Mouse (Mus musculus): Measurements from ENCODE around the gene Fto. TPM values are rescaled to one million over a fixed set of nuclear protein-coding genes. Genes with fewer than 3 reads are reported as not detected.

Fto gene
- polyA plus RNA-seq, 1 experiment: 11.9 TPM

- H3K4me3 ChIP-seq (ENCODE audit: extremely low read depth, insufficient read depth, insufficient read length): no peak overlapping the region
- no peaks in the 10 kb centered on the region for H3K27me3 ChIP-seq (ENCODE audit: control insufficient read depth, insufficient read depth, low read length)
- no peak for DNase-seq (ENCODE audit: low read depth in 1 of 2, low spot score in 2 of 2)
- TF ChIP-seq POLR2A (IDR thresholded peaks at IDR 0.05; ENCODE audit: low read depth, low read length) (no peak), CTCF (IDR thresholded peaks at IDR 0.05; ENCODE audit: extremely low read depth, insufficient read depth, insufficient read length, insufficient replicate concordance) (no peak)
- H3K36me3 ChIP-seq (ENCODE audit: control insufficient read depth, insufficient read depth, low read length): no peaks in the 10 kb centered on the region
- 97% methylated on average over 5 of the region's 5 CpGs for WGBS
- H3K4me1 ChIP-seq (ENCODE audit: control insufficient read depth, insufficient read depth, insufficient read length): no peaks in the 10 kb centered on the region
- no peak overlapping the region for H3K27ac ChIP-seq (ENCODE audit: insufficient read depth, low read length)
Measured at GRCm38 (mm10) chr8:91295786-91296185, 17.5 kb upstream of the Fto start.

GRCm38 (mm10) chr8:91298672-91299071, 14.7 kb upstream of the Fto start:
- no peak overlapping the region for H3K27ac ChIP-seq (ENCODE audit: insufficient read depth, low read length)
- no peak for TF ChIP-seq POLR2A (IDR thresholded peaks at IDR 0.05; ENCODE audit: low read depth, low read length)
- no peak for TF ChIP-seq CTCF (IDR thresholded peaks at IDR 0.05; ENCODE audit: extremely low read depth, insufficient read depth, insufficient read length, insufficient replicate concordance)
- no peaks in the 10 kb centered on the region for H3K36me3 ChIP-seq (ENCODE audit: control insufficient read depth, insufficient read depth, low read length)
- no peaks in the 10 kb centered on the region for H3K27me3 ChIP-seq (ENCODE audit: control insufficient read depth, insufficient read depth, low read length)
- H3K4me3 ChIP-seq (ENCODE audit: extremely low read depth, insufficient read depth, insufficient read length): no peak overlapping the region
- WGBS: 50% methylated on average over 2 of the region's 2 CpGs
- H3K4me1 ChIP-seq (ENCODE audit: control insufficient read depth, insufficient read depth, insufficient read length): no peaks in the 10 kb centered on the region
- no peak for DNase-seq (ENCODE audit: low read depth in 1 of 2, low spot score in 2 of 2)

GRCm38 (mm10) chr8:91304481-91305386, 8.6 kb upstream of the Fto start:
- Histone ChIP-seq H3K36me3 (ENCODE audit: control insufficient read depth, insufficient read depth, low read length) (0 out of 2 replicates have a peak, but pooled peaks cover 1% of the 10 kb centered on the region), H3K27me3 (ENCODE audit: control insufficient read depth, insufficient read depth, low read length) (no peaks in the 10 kb centered on the region), H3K4me3 (ENCODE audit: extremely low read depth, insufficient read depth, insufficient read length) (no peak overlapping the region), H3K27ac (ENCODE audit: insufficient read depth, low read length) (no peak overlapping the region), H3K4me1 (ENCODE audit: control insufficient read depth, insufficient read depth, insufficient read length) (no peaks in the 10 kb centered on the region)
- DNase-seq (ENCODE audit: low read depth in 1 of 2, low spot score in 2 of 2): no peak
- no peak for TF ChIP-seq CTCF (IDR thresholded peaks at IDR 0.05; ENCODE audit: extremely low read depth, insufficient read depth, insufficient read length, insufficient replicate concordance)
- no peak for TF ChIP-seq POLR2A (IDR thresholded peaks at IDR 0.05; ENCODE audit: low read depth, low read length)
- 94% methylated on average over 17 of the region's 17 CpGs for WGBS

GRCm38 (mm10) chr8:91312342-91312741, 983 bp upstream of the Fto start:
- no peak for DNase-seq (ENCODE audit: low read depth in 1 of 2, low spot score in 2 of 2)
- Histone ChIP-seq H3K27ac (ENCODE audit: insufficient read depth, low read length) (no peak overlapping the region), H3K27me3 (ENCODE audit: control insufficient read depth, insufficient read depth, low read length) (no peaks in the 10 kb centered on the region), H3K36me3 (ENCODE audit: control insufficient read depth, insufficient read depth, low read length) (no peaks in the 10 kb centered on the region), H3K4me3 (ENCODE audit: extremely low read depth, insufficient read depth, insufficient read length) (no peak overlapping the region), H3K4me1 (ENCODE audit: control insufficient read depth, insufficient read depth, insufficient read length) (no peaks in the 10 kb centered on the region; the same call in 1 of the 2 replicates)
- 44% methylated on average over 2 of the region's 2 CpGs for WGBS
- TF ChIP-seq CTCF (IDR thresholded peaks at IDR 0.05; ENCODE audit: extremely low read depth, insufficient read depth, insufficient read length, insufficient replicate concordance) (no peak), POLR2A (IDR thresholded peaks at IDR 0.05; ENCODE audit: low read depth, low read length) (no peak)

- 79% methylated on average over 5 of the region's 5 CpGs for WGBS
Measured at GRCm38 (mm10) chr8:91317567-91318227, 4.4 kb downstream of the Fto start.

GRCm38 (mm10) chr8:91318938-91319729, 5.8 kb downstream of the Fto start:
- TF ChIP-seq CTCF (IDR thresholded peaks at IDR 0.05; ENCODE audit: extremely low read depth, insufficient read depth, insufficient read length, insufficient replicate concordance) (no peak), POLR2A (IDR thresholded peaks at IDR 0.05; ENCODE audit: low read depth, low read length) (no peak)
- H3K4me3 ChIP-seq (ENCODE audit: extremely low read depth, insufficient read depth, insufficient read length): no peak overlapping the region
- no peak overlapping the region for H3K27ac ChIP-seq (ENCODE audit: insufficient read depth, low read length)
- no peak for DNase-seq (ENCODE audit: low read depth in 1 of 2, low spot score in 2 of 2)
- H3K36me3 ChIP-seq (ENCODE audit: control insufficient read depth, insufficient read depth, low read length): no peaks in the 10 kb centered on the region
- H3K4me1 ChIP-seq (ENCODE audit: control insufficient read depth, insufficient read depth, insufficient read length): no peaks in the 10 kb centered on the region; the same call in 1 of the 2 replicates
- WGBS: 88% methylated on average over 7 of the region's 7 CpGs
- no peaks in the 10 kb centered on the region for H3K27me3 ChIP-seq (ENCODE audit: control insufficient read depth, insufficient read depth, low read length)

More at GRCm38 (mm10) chr8:91317567-91318227, 4.4 kb downstream of the Fto start:
- no peaks in the 10 kb centered on the region; the same call in 1 of the 2 replicates for H3K4me1 ChIP-seq (ENCODE audit: control insufficient read depth, insufficient read depth, insufficient read length)
- TF ChIP-seq CTCF (IDR thresholded peaks at IDR 0.05; ENCODE audit: extremely low read depth, insufficient read depth, insufficient read length, insufficient replicate concordance) (no peak), POLR2A (IDR thresholded peaks at IDR 0.05; ENCODE audit: low read depth, low read length) (no peak)
- H3K4me3 ChIP-seq (ENCODE audit: extremely low read depth, insufficient read depth, insufficient read length): no peak overlapping the region
- no peaks in the 10 kb centered on the region for H3K27me3 ChIP-seq (ENCODE audit: control insufficient read depth, insufficient read depth, low read length)
- no peaks in the 10 kb centered on the region for H3K36me3 ChIP-seq (ENCODE audit: control insufficient read depth, insufficient read depth, low read length)
- H3K27ac ChIP-seq (ENCODE audit: insufficient read depth, low read length): no peak overlapping the region
- no peak for DNase-seq (ENCODE audit: low read depth in 1 of 2, low spot score in 2 of 2)
